Mouse (Mus musculus) hindbrain, embryonic 11.5 days (tissue): Measurements from ENCODE around the gene Moxd1. TPM values are rescaled to one million over a fixed set of nuclear protein-coding genes. Genes with fewer than 3 reads are reported as not detected.

ENCODE experiments used
- ATAC-seq: fragments of 200-750 bp; cut with Nextera tagmentation; 2 replicates; pipeline ENCODE4 v1.8.0; 2017; ENCODE audit warnings: mild to moderate bottlenecking, moderate TSS enrichment, moderate library complexity; ENCODE audit not compliant: low FRiP score
- DNase-seq: peaks from one replicate; pipeline ENCODE4 v3.0.0-alpha.2; 2015; ENCODE audit warnings: low spot score
- H3K27ac ChIP-seq: fragments of 300-500 bp; sonication (generic); 2 replicates; pipeline ENCODE4 v1.5.1; 2014; ENCODE audit warnings: mild to moderate bottlenecking, low read depth, low read length
- H3K27me3 ChIP-seq: fragments of 300-500 bp; sonication (generic); 2 replicates; pipeline ENCODE4 v1.6.1; 2014; ENCODE audit warnings: mild to moderate bottlenecking, low read length, moderate library complexity, mixed read lengths; ENCODE audit not compliant: control insufficient read depth, insufficient read depth
- H3K36me3 ChIP-seq: fragments of 300-500 bp; sonication (generic); 2 replicates; pipeline ENCODE4 v1.6.1; 2014; ENCODE audit warnings: mild to moderate bottlenecking, low read length, moderate library complexity, mixed read lengths; ENCODE audit not compliant: control insufficient read depth, insufficient read depth
- H3K4me1 ChIP-seq: fragments of 300-500 bp; sonication (generic); replicated peaks from 2 replicates; pipeline ENCODE4 v1.6.1; 2014; ENCODE audit warnings: low read length, mixed read lengths; ENCODE audit not compliant: control insufficient read depth, insufficient read depth
- H3K4me2 ChIP-seq: fragments of 300-500 bp; sonication (generic); replicated peaks from 2 replicates; pipeline ENCODE4 v1.6.1; 2014; ENCODE audit warnings: mild to moderate bottlenecking, low read depth, low read length
- H3K4me3 ChIP-seq: fragments of 300-500 bp; sonication (generic); 2 replicates; pipeline ENCODE4 v1.5.1; 2014; ENCODE audit warnings: low read depth, low read length
- H3K9ac ChIP-seq: fragments of 300-500 bp; sonication (generic); 2 replicates; pipeline ENCODE4 v1.6.1; 2014; ENCODE audit warnings: low read depth, low read length
- H3K9me3 ChIP-seq: fragments of 300-500 bp; sonication (generic); 2 replicates; pipeline ENCODE4 v1.6.1; 2016; ENCODE audit warnings: low read length; ENCODE audit not compliant: control insufficient read depth
- WGBS: fragments of 180-500 bp; shearing (Covaris S2); extraction: QIAGEN DNeasy Blood & Tissue Kit; methylation state at CpG from one replicate; pipeline ENCODE4 v1.1.7; 2014; 5-methylcytosine and 5-hydroxymethylcytosine counted together
- polyA plus RNA-seq: library from polyadenylated mRNA; unstranded; fragments of >200 nt; fragmentation: Nextera tagmentation; extraction: Ambion mirVana; gene quantifications from 2 replicates; pipeline ENCODE4 v1.2.1, GENCODE M21; 2014

The Moxd1 gene
- polyA plus RNA-seq, 1 experiment from 2014 or later = 20.2 TPM

GRCm38 (mm10) chr10:24332799-24333198, 109.5 kb downstream of the Moxd1 start:
- Histone ChIP-seq H3K4me2 (no peak overlapping the region), H3K36me3 (no peaks in the 10 kb centered on the region), H3K4me3 (no peak overlapping the region), H3K4me1 (no peaks in the 10 kb centered on the region), H3K27ac (no peak overlapping the region), H3K9me3 (no peaks in the 10 kb centered on the region), H3K9ac (no peak overlapping the region), H3K27me3 (no peaks in the 10 kb centered on the region)
- 48% methylated on average over 3 of the region's 3 CpGs for WGBS
- DNase-seq (no peak), ATAC-seq (no peak)

- H3K4me3 ChIP-seq = no peak overlapping the region
- H3K9me3 ChIP-seq = no peaks in the 10 kb centered on the region
- DNase-seq (no peak), ATAC-seq (no peak)
- no peak overlapping the region for H3K9ac ChIP-seq
- 78% methylated on average over 10 of the region's 10 CpGs for WGBS
- H3K27me3 ChIP-seq = no peaks in the 10 kb centered on the region
- H3K4me1 ChIP-seq = no peaks in the 10 kb centered on the region
- H3K27ac ChIP-seq = no peak overlapping the region
- no peak overlapping the region for H3K4me2 ChIP-seq
- H3K36me3 ChIP-seq = no peaks in the 10 kb centered on the region
Observed at GRCm38 (mm10) chr10:24339593-24340143, 116.4 kb downstream of the Moxd1 start.

- no peak overlapping the region for H3K27ac ChIP-seq
- no peaks in the 10 kb centered on the region for H3K9me3 ChIP-seq
- no peak for ATAC-seq
Observed at GRCm38 (mm10) chr10:24340551-24341213, 117.4 kb downstream of the Moxd1 start.

GRCm38 (mm10) chr10:24341214-24341589, 117.9 kb downstream of the Moxd1 start:
- Histone ChIP-seq H3K9ac (no peak overlapping the region), H3K4me1 (no peaks in the 10 kb centered on the region), H3K27me3 (no peaks in the 10 kb centered on the region), H3K4me2 (no peak overlapping the region), H3K9me3 (no peaks in the 10 kb centered on the region), H3K36me3 (no peaks in the 10 kb centered on the region), H3K4me3 (no peak overlapping the region), H3K27ac (no peak overlapping the region)
- ATAC-seq (no peak), DNase-seq (no peak)
- 81% methylated on average over 6 of the region's 6 CpGs for WGBS

More at GRCm38 (mm10) chr10:24340551-24341213, 117.4 kb downstream of the Moxd1 start:
- Histone ChIP-seq H3K27me3 (no peaks in the 10 kb centered on the region), H3K36me3 (no peaks in the 10 kb centered on the region), H3K4me1 (no peaks in the 10 kb centered on the region), H3K4me2 (no peak overlapping the region), H3K4me3 (no peak overlapping the region), H3K9ac (no peak overlapping the region)
- 69% methylated on average over 1 of the region's 1 CpGs for WGBS
- no peak for DNase-seq

- no peak for ATAC-seq
- Histone ChIP-seq H3K4me3 (no peak overlapping the region), H3K4me1 (no peaks in the 10 kb centered on the region), H3K27me3 (no peaks in the 10 kb centered on the region), H3K36me3 (no peaks in the 10 kb centered on the region), H3K9ac (no peak overlapping the region), H3K4me2 (no peak overlapping the region), H3K27ac (no peak overlapping the region), H3K9me3 (no peaks in the 10 kb centered on the region)
- whole genome bisulfite sequencing = 74% methylated on average over 4 of the region's 4 CpGs
- no peak for DNase-seq
Observed at GRCm38 (mm10) chr10:24343068-24343467, 119.8 kb downstream of the Moxd1 start.

Other genes with a start within 250 kb of the Moxd1 start
- gene Taar6, start 237.9 kb upstream of the Moxd1 start, polyA plus RNA-seq = not detected in 2 replicates
- gene Taar7a, start 230.0 kb upstream of the Moxd1 start, polyA plus RNA-seq = not detected in 2 replicates
- not detected in 2 replicates for gene Taar7b, start 223.6 kb upstream of the Moxd1 start, polyA plus RNA-seq
- not detected in 2 replicates for gene Taar7d, start 196.3 kb upstream of the Moxd1 start, polyA plus RNA-seq
- not detected in 2 replicates for gene Taar7e, start 185.9 kb upstream of the Moxd1 start, polyA plus RNA-seq
- gene Taar7f, start 174.0 kb upstream of the Moxd1 start, polyA plus RNA-seq = not detected in 2 replicates
- gene Taar8a, start 147.0 kb upstream of the Moxd1 start, polyA plus RNA-seq = not detected in 2 replicates
- not detected in 2 replicates for gene Taar8b, start 131.2 kb upstream of the Moxd1 start, polyA plus RNA-seq
- gene Taar8c, start 121.6 kb upstream of the Moxd1 start, polyA plus RNA-seq = not detected in 2 replicates
- gene Taar9, start 114.0 kb upstream of the Moxd1 start, polyA plus RNA-seq = not detected in 2 replicates
- gene Stx7, start 74.2 kb upstream of the Moxd1 start, polyA plus RNA-seq = 120 and 131 TPM in 2 replicates